Mouse (Mus musculus): ENCODE results near the gene Slc25a24. TPM values are rescaled to one million over a fixed set of nuclear protein-coding genes. Genes with fewer than 3 reads are reported as not detected.

Slc25a24 gene
- polyA plus RNA-seq, 1 experiment, result 46.2 TPM

GRCm38 (mm10) chr3:109125531-109125930 lies 2.6 kb downstream of the Slc25a24 start:
- no peak overlapping the region for H3K27ac ChIP-seq (ENCODE audit: insufficient read depth, low read depth, low read length)
- H3K4me3 ChIP-seq (ENCODE audit: insufficient read depth, low read length), result no peak overlapping the region
- H3K4me1 ChIP-seq (ENCODE audit: control insufficient read depth, insufficient read depth, low read length), result peaks cover 26% of the 10 kb centered on the region
- TF ChIP-seq CTCF (IDR thresholded peaks at IDR 0.05; ENCODE audit: low read depth, low read length) (no peak), POLR2A (IDR thresholded peaks at IDR 0.05; ENCODE audit: borderline replicate concordance, low read depth, low read length) (no peak)

GRCm38 (mm10) chr3:109129768-109130167 lies 6.8 kb downstream of the Slc25a24 start:
- H3K4me1 ChIP-seq (ENCODE audit: control insufficient read depth, insufficient read depth, low read length), result peaks cover 20% of the 10 kb centered on the region
- no peak overlapping the region for H3K4me3 ChIP-seq (ENCODE audit: insufficient read depth, low read length)
- H3K27ac ChIP-seq (ENCODE audit: insufficient read depth, low read depth, low read length), result peak overlapping the region; percentile 11
- TF ChIP-seq POLR2A (IDR thresholded peaks at IDR 0.05; ENCODE audit: borderline replicate concordance, low read depth, low read length) (no peak), CTCF (IDR thresholded peaks at IDR 0.05; ENCODE audit: low read depth, low read length) (no peak)

GRCm38 (mm10) chr3:109132966-109133365 lies 10.0 kb downstream of the Slc25a24 start:
- Histone ChIP-seq H3K4me1 (ENCODE audit: control insufficient read depth, insufficient read depth, low read length) (peaks cover 18% of the 10 kb centered on the region), H3K27ac (ENCODE audit: insufficient read depth, low read depth, low read length) (no peak overlapping the region), H3K4me3 (ENCODE audit: insufficient read depth, low read length) (no peak overlapping the region)
- TF ChIP-seq CTCF (IDR thresholded peaks at IDR 0.05; ENCODE audit: low read depth, low read length) (no peak), POLR2A (IDR thresholded peaks at IDR 0.05; ENCODE audit: borderline replicate concordance, low read depth, low read length) (no peak)

- H3K4me1 ChIP-seq (ENCODE audit: control insufficient read depth, insufficient read depth, low read length), result peaks cover 18% of the 10 kb centered on the region
- TF ChIP-seq POLR2A (IDR thresholded peaks at IDR 0.05; ENCODE audit: borderline replicate concordance, low read depth, low read length) (no peak), CTCF (IDR thresholded peaks at IDR 0.05; ENCODE audit: low read depth, low read length) (no peak)
- no peak overlapping the region for H3K4me3 ChIP-seq (ENCODE audit: insufficient read depth, low read length)
- H3K27ac ChIP-seq (ENCODE audit: insufficient read depth, low read depth, low read length), result no peak overlapping the region
These were observed 11.1 kb downstream of the Slc25a24 start for GRCm38 (mm10) chr3:109134036-109134435.

- TF ChIP-seq CTCF (IDR thresholded peaks at IDR 0.05; ENCODE audit: low read depth, low read length), result no peak
- no peak for TF ChIP-seq POLR2A (IDR thresholded peaks at IDR 0.05; ENCODE audit: borderline replicate concordance, low read depth, low read length)
- Histone ChIP-seq H3K4me3 (ENCODE audit: insufficient read depth, low read length) (no peak overlapping the region), H3K27ac (ENCODE audit: insufficient read depth, low read depth, low read length) (no peak overlapping the region)
These were observed 12.4 kb downstream of the Slc25a24 start for GRCm38 (mm10) chr3:109135352-109135751.

GRCm38 (mm10) chr3:109152561-109152960 lies 29.6 kb downstream of the Slc25a24 start:
- peaks cover 6% of the 10 kb centered on the region for H3K4me1 ChIP-seq (ENCODE audit: control insufficient read depth, insufficient read depth, low read length)
- TF ChIP-seq POLR2A (IDR thresholded peaks at IDR 0.05; ENCODE audit: borderline replicate concordance, low read depth, low read length) (no peak), CTCF (IDR thresholded peaks at IDR 0.05; ENCODE audit: low read depth, low read length) (no peak)
- no peak overlapping the region for H3K27ac ChIP-seq (ENCODE audit: insufficient read depth, low read depth, low read length)
- no peak overlapping the region for H3K4me3 ChIP-seq (ENCODE audit: insufficient read depth, low read length)

More at GRCm38 (mm10) chr3:109135352-109135751, 12.4 kb downstream of the Slc25a24 start:
- H3K4me1 ChIP-seq (ENCODE audit: control insufficient read depth, insufficient read depth, low read length), result peaks cover 9% of the 10 kb centered on the region

GRCm38 (mm10) chr3:109153410-109153809 lies 30.5 kb downstream of the Slc25a24 start:
- no peak for TF ChIP-seq POLR2A (IDR thresholded peaks at IDR 0.05; ENCODE audit: borderline replicate concordance, low read depth, low read length)
- TF ChIP-seq CTCF (IDR thresholded peaks at IDR 0.05; ENCODE audit: low read depth, low read length), result no peak
- peaks cover 6% of the 10 kb centered on the region for H3K4me1 ChIP-seq (ENCODE audit: control insufficient read depth, insufficient read depth, low read length)
- no peak overlapping the region for H3K27ac ChIP-seq (ENCODE audit: insufficient read depth, low read depth, low read length)
- H3K4me3 ChIP-seq (ENCODE audit: insufficient read depth, low read length), result no peak overlapping the region

GRCm38 (mm10) chr3:109155926-109156669 lies 33.1 kb downstream of the Slc25a24 start:
- H3K27ac ChIP-seq (ENCODE audit: insufficient read depth, low read depth, low read length), result no peak overlapping the region
- no peak overlapping the region for H3K4me3 ChIP-seq (ENCODE audit: insufficient read depth, low read length)
- no peak for TF ChIP-seq POLR2A (IDR thresholded peaks at IDR 0.05; ENCODE audit: borderline replicate concordance, low read depth, low read length)
- no peak for TF ChIP-seq CTCF (IDR thresholded peaks at IDR 0.05; ENCODE audit: low read depth, low read length)
- peaks cover 6% of the 10 kb centered on the region for H3K4me1 ChIP-seq (ENCODE audit: control insufficient read depth, insufficient read depth, low read length)

- Histone ChIP-seq H3K27ac (ENCODE audit: insufficient read depth, low read depth, low read length) (no peak overlapping the region), H3K4me3 (ENCODE audit: insufficient read depth, low read length) (no peak overlapping the region)
- TF ChIP-seq POLR2A (IDR thresholded peaks at IDR 0.05; ENCODE audit: borderline replicate concordance, low read depth, low read length) (no peak), CTCF (IDR thresholded peaks at IDR 0.05; ENCODE audit: low read depth, low read length) (no peak)
These were observed 34.5 kb downstream of the Slc25a24 start for GRCm38 (mm10) chr3:109157481-109157880.

GRCm38 (mm10) chr3:109164088-109164487 lies 41.1 kb downstream of the Slc25a24 start:
- H3K4me3 ChIP-seq (ENCODE audit: insufficient read depth, low read length), result no peak overlapping the region
- TF ChIP-seq CTCF (IDR thresholded peaks at IDR 0.05; ENCODE audit: low read depth, low read length) (no peak), POLR2A (IDR thresholded peaks at IDR 0.05; ENCODE audit: borderline replicate concordance, low read depth, low read length) (no peak)
- H3K4me1 ChIP-seq (ENCODE audit: control insufficient read depth, insufficient read depth, low read length), result peaks cover 7% of the 10 kb centered on the region
- H3K27ac ChIP-seq (ENCODE audit: insufficient read depth, low read depth, low read length), result no peak overlapping the region

More at GRCm38 (mm10) chr3:109157481-109157880, 34.5 kb downstream of the Slc25a24 start:
- peaks cover 6% of the 10 kb centered on the region for H3K4me1 ChIP-seq (ENCODE audit: control insufficient read depth, insufficient read depth, low read length)
